Mouse (Mus musculus): ENCODE results near the gene Elp6.

- TF ChIP-seq CTCF (IDR thresholded peaks at IDR 0.05; ENCODE audit: low read depth) = no peak
- TF ChIP-seq EP300 (IDR thresholded peaks at IDR 0.05; ENCODE audit: low read depth) = no peak
Measured at GRCm38 (mm10) chr9:110293873-110294415, 11.0 kb upstream of the Elp6 start.

Measured in liver, postnatal 0 days (tissue).